Mouse (Mus musculus): ENCODE measurements around the gene Dhx57. TPM values are rescaled to one million over a fixed set of nuclear protein-coding genes. Genes with fewer than 3 reads are reported as not detected.

Gene Dhx57
- polyA plus RNA-seq (2016; fragmentation: Nextera tagmentation; extraction: Ambion mirVana): 17.0 and 20.3 TPM in 2 replicates

DNA sequence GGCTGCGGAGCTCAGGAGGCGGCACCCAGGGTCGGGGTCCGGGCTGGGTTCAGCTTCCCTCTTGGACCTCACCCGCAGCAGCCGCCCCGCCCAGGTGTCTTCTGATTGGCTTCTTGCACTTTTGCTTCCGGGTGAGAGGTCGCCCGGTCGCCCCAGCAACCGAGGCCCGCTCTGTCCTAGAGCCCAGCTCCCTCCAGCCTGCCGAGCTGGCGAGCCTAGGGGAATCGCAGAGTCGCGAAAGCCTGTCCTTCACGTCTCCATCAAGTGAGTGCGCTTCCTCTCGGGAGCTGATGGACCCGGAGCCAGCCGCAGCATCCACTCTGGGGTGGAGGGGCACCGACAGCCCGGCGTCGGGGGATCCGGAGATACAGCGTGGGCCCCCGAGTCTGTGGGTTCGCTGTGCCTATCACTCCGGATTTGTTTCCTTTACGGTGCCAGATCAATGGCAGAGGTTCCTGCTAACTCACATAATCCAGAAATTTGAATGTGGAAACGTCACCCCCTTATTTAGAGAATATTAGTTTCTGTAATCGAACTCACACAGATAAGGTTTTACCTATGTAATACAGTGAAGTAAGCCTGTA, at the start of gene Dhx57, which contains the start of gene Morn2:
Gene Dhx57, minus strand, starts transcription at position 403 of the 584 bp plus-strand sequence.
Gene Morn2, plus strand, starts transcription at position 130 of the 584 bp plus-strand sequence.
- peak within 1 kb of the TSS; percentile 94 for H3K27ac ChIP-seq
- H3K4me3 ChIP-seq: peak within 1 kb of the TSS; percentile 64
- H3K4me1 ChIP-seq (replicated peaks): peaks cover 11% of the 10 kb centered on the region
- WGBS: under 1% methylated on average over 35 of the region's 35 CpGs
- H3K9me3 ChIP-seq: no peaks in the 10 kb centered on the region
- peak; percentile 98 for DNase-seq (ENCODE audit: low spot score)
- no peaks in the 10 kb centered on the region for H3K27me3 ChIP-seq (ENCODE audit: insufficient read depth, poor library complexity, severe bottlenecking)
- H3K36me3 ChIP-seq: no peaks in the 10 kb centered on the region

GRCm38 (mm10) chr17:80332386-80332785, 42.1 kb upstream of the Dhx57 start:
- no peaks in the 10 kb centered on the region for H3K36me3 ChIP-seq
- WGBS: 85% methylated on average over 2 of the region's 2 CpGs
- H3K27ac ChIP-seq: no peak overlapping the region
- H3K27me3 ChIP-seq (ENCODE audit: insufficient read depth, poor library complexity, severe bottlenecking): no peaks in the 10 kb centered on the region
- H3K4me1 ChIP-seq (replicated peaks): no peaks in the 10 kb centered on the region
- H3K4me3 ChIP-seq: no peak overlapping the region
- DNase-seq (ENCODE audit: low spot score): no peak
- H3K9me3 ChIP-seq: no peaks in the 10 kb centered on the region

- no peak overlapping the region for H3K27ac ChIP-seq
- no peaks in the 10 kb centered on the region for H3K36me3 ChIP-seq
- H3K4me1 ChIP-seq (replicated peaks): no peaks in the 10 kb centered on the region
- no peaks in the 10 kb centered on the region for H3K9me3 ChIP-seq
- WGBS: 76% methylated on average over 3 of the region's 3 CpGs
- H3K4me3 ChIP-seq: no peak overlapping the region
- H3K27me3 ChIP-seq (ENCODE audit: insufficient read depth, poor library complexity, severe bottlenecking): no peaks in the 10 kb centered on the region
- DNase-seq (ENCODE audit: low spot score): no peak
These were observed 36.2 kb upstream of the Dhx57 start for GRCm38 (mm10) chr17:80326431-80326830.

GRCm38 (mm10) chr17:80325456-80325855, 35.2 kb upstream of the Dhx57 start:
- no peaks in the 10 kb centered on the region for H3K27me3 ChIP-seq (ENCODE audit: insufficient read depth, poor library complexity, severe bottlenecking)
- no peak overlapping the region for H3K27ac ChIP-seq
- no peaks in the 10 kb centered on the region for H3K4me1 ChIP-seq (replicated peaks)
- 90% methylated on average over 5 of the region's 5 CpGs for WGBS
- no peaks in the 10 kb centered on the region for H3K9me3 ChIP-seq
- no peak overlapping the region for H3K4me3 ChIP-seq
- H3K36me3 ChIP-seq: no peaks in the 10 kb centered on the region
- no peak for DNase-seq (ENCODE audit: low spot score)

- 81% methylated on average over 7 of the region's 7 CpGs for WGBS
- H3K9me3 ChIP-seq: no peaks in the 10 kb centered on the region
- no peak for DNase-seq (ENCODE audit: low spot score)
- no peak overlapping the region for H3K27ac ChIP-seq
- no peaks in the 10 kb centered on the region for H3K4me1 ChIP-seq (replicated peaks)
- H3K36me3 ChIP-seq: no peaks in the 10 kb centered on the region
- H3K27me3 ChIP-seq (ENCODE audit: insufficient read depth, poor library complexity, severe bottlenecking): no peaks in the 10 kb centered on the region
- no peak overlapping the region for H3K4me3 ChIP-seq
These were observed 34.2 kb upstream of the Dhx57 start for GRCm38 (mm10) chr17:80324521-80324920.

DNA sequence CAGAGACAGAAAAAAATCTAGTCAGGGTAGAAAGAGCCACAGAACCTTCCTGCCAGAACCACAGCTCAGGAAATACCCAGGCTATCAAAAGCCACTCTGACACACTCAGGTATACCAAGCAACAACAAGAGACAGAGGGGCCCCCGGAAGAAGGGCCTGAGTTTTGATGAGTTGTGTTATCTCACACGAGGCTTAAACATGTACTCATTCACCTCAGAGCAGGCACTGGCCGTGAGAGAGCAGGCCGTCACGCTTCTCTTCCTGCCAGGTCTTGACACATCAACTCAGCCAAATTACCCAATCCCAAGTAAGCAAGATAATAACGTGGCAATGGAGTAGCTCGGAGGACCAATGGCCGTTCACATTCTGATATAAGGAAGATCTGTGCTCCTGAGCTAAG, 33.4 kb upstream of the Dhx57 start:
- WGBS: 80% methylated on average over 8 of the region's 8 CpGs
- Histone ChIP-seq H3K9me3 (no peaks in the 10 kb centered on the region), H3K27ac (no peak overlapping the region), H3K27me3 (ENCODE audit: insufficient read depth, poor library complexity, severe bottlenecking) (no peaks in the 10 kb centered on the region), H3K4me3 (no peak overlapping the region), H3K36me3 (no peaks in the 10 kb centered on the region), H3K4me1 (replicated peaks) (no peaks in the 10 kb centered on the region)
- DNase-seq (ENCODE audit: low spot score): no peak

DNA sequence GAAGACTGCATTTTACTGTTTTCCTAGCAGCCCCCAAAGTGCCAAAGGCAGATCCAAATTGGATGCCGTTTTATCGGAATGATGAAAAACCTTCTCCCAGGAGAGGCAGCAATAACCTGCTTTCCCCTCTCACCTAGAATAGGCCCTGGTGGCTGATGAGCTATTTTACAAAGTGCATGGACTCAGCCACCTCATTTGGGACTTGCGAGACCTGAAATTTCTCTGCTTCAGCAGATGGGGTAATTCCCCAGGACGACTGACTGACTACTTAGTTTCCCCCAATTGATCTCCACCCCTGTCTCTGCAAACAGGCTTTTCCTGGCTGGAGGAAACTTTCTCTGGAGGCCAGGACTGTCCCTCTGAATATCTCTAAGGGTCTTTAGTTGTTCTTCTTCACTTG, 32.7 kb upstream of the Dhx57 start:
- 84% methylated on average over 4 of the region's 4 CpGs for WGBS
- DNase-seq (ENCODE audit: low spot score): no peak
- Histone ChIP-seq H3K27ac (no peak overlapping the region), H3K9me3 (no peaks in the 10 kb centered on the region), H3K4me1 (replicated peaks) (no peaks in the 10 kb centered on the region), H3K36me3 (no peaks in the 10 kb centered on the region), H3K27me3 (ENCODE audit: insufficient read depth, poor library complexity, severe bottlenecking) (no peaks in the 10 kb centered on the region), H3K4me3 (no peak overlapping the region)

DNA sequence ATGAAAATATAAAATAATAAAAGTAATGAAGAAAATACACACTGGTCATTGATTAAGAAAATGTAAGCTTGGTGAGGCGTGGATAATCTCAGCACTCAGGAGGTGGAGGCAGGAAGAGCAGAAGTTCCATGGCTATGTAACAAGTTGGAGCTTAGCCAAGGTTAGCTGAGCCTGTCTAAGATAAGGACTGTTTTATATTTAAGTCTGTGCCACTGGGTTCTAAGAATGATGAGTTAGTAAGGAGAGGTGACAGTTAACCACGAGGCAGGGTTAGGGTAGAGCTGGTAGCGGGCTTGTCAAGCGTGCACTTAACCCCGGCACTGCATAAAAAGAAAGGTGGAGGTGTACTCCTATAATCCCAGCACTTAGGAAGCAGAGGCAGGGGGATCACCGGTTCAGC, 32.0 kb upstream of the Dhx57 start:
- no peak for DNase-seq (ENCODE audit: low spot score)
- no peaks in the 10 kb centered on the region for H3K27me3 ChIP-seq (ENCODE audit: insufficient read depth, poor library complexity, severe bottlenecking)
- H3K4me1 ChIP-seq (replicated peaks): no peaks in the 10 kb centered on the region
- H3K27ac ChIP-seq: no peak overlapping the region
- H3K9me3 ChIP-seq: no peaks in the 10 kb centered on the region
- no peaks in the 10 kb centered on the region for H3K36me3 ChIP-seq
- no peak overlapping the region for H3K4me3 ChIP-seq
- WGBS: 91% methylated on average over 6 of the region's 6 CpGs

DNA sequence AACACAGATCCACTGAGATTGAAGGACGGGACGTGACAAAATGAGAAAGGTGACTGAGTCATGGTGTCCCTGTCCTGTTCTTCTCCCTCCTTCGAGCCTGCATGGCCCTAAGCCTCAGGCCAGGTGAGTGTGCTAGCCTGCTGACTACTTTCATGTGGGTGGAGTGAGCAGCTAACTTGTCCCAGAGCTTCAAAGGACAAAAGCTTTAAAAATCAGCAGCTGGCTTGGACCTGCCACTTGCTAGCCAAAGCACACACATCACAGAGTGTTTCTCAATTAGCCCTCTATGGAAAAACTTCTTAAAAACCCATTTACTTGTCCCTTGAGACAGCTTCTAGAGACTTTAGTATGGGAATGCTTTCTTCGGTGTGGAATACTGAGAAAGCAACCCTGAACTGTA, 22.1 kb upstream of the Dhx57 start:
- no peak overlapping the region for H3K27ac ChIP-seq
- H3K36me3 ChIP-seq: no peaks in the 10 kb centered on the region
- H3K4me3 ChIP-seq: no peak overlapping the region
- H3K4me1 ChIP-seq (replicated peaks): no peaks in the 10 kb centered on the region
- H3K9me3 ChIP-seq: no peaks in the 10 kb centered on the region
- DNase-seq (ENCODE audit: low spot score): no peak
- WGBS: 89% methylated on average over 4 of the region's 4 CpGs
- H3K27me3 ChIP-seq (ENCODE audit: insufficient read depth, poor library complexity, severe bottlenecking): no peaks in the 10 kb centered on the region

DNA sequence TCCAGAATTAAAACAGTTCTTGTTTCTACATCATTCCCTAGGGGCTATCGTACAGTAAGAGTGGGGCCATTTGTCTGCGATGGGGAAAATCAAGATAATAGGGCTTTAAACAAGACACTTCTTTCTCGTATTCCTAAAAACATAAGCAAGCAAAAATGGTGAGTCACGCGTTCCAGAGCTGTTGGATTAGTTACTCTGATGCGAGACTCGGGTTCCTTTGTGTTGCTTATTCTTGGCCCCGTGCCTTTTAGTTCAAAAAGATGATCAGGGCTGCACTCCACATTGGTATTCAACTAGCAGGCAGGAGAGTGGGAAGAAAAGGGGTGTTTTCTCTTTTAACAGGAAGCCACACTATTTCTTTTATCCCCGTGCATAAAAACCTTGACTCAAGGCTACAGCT, 21.5 kb upstream of the Dhx57 start:
- H3K4me3 ChIP-seq: no peak overlapping the region
- no peak for DNase-seq (ENCODE audit: low spot score)
- H3K27ac ChIP-seq: no peak overlapping the region
- H3K9me3 ChIP-seq: no peaks in the 10 kb centered on the region
- no peaks in the 10 kb centered on the region for H3K27me3 ChIP-seq (ENCODE audit: insufficient read depth, poor library complexity, severe bottlenecking)
- no peaks in the 10 kb centered on the region for H3K36me3 ChIP-seq
- H3K4me1 ChIP-seq (replicated peaks): no peaks in the 10 kb centered on the region
- WGBS: 85% methylated on average over 9 of the region's 9 CpGs

GRCm38 (mm10) chr17:80307251-80307650, 17.0 kb upstream of the Dhx57 start, which contains the start of gene Arhgef33:
Gene Arhgef33 (plus strand): TSS chr17:80307407.
- Histone ChIP-seq H3K9me3 (no peaks in the 10 kb centered on the region), H3K27me3 (ENCODE audit: insufficient read depth, poor library complexity, severe bottlenecking) (no peaks in the 10 kb centered on the region), H3K4me1 (replicated peaks) (no peaks in the 10 kb centered on the region), H3K36me3 (no peaks in the 10 kb centered on the region), H3K27ac (no peak within 1 kb of the TSS), H3K4me3 (no peak within 1 kb of the TSS)
- 92% methylated on average over 1 of the region's 1 CpGs for WGBS
- no peak for DNase-seq (ENCODE audit: low spot score)

- Histone ChIP-seq H3K4me1 (replicated peaks) (no peaks in the 10 kb centered on the region), H3K27ac (no peak overlapping the region), H3K36me3 (no peaks in the 10 kb centered on the region), H3K9me3 (no peaks in the 10 kb centered on the region), H3K4me3 (no peak overlapping the region), H3K27me3 (ENCODE audit: insufficient read depth, poor library complexity, severe bottlenecking) (no peaks in the 10 kb centered on the region)
- DNase-seq (ENCODE audit: low spot score): no peak
- 91% methylated on average over 5 of the region's 5 CpGs for WGBS
These were observed 8.6 kb upstream of the Dhx57 start for GRCm38 (mm10) chr17:80298844-80299243.

DNA sequence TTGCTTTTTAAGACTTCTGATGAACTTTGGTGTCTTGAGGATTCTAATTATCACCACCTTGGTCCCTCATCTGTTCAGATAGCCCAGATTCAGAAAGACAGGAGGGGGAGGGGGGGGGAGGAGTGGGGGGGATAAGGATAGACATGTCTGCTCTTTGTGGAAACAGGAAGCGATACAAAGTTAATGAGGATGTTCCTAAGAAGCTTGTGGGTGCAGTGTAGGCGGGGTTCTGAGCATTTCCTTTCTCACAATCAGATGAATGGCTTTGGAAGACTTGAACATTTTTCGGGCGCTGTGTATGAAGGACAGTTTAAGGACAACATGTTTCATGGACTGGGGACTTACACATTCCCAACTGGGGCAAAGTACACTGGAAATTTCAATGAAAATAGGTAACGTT, 5.0 kb upstream of the Dhx57 start:
- Histone ChIP-seq H3K4me1 (replicated peaks) (no peaks in the 10 kb centered on the region), H3K4me3 (no peak overlapping the region), H3K27me3 (ENCODE audit: insufficient read depth, poor library complexity, severe bottlenecking) (no peaks in the 10 kb centered on the region), H3K36me3 (no peaks in the 10 kb centered on the region), H3K27ac (no peak overlapping the region), H3K9me3 (no peaks in the 10 kb centered on the region)
- DNase-seq (ENCODE audit: low spot score): no peak
- 90% methylated on average over 5 of the region's 5 CpGs for WGBS

- no peak overlapping the region for H3K4me3 ChIP-seq
- no peaks in the 10 kb centered on the region for H3K27me3 ChIP-seq (ENCODE audit: insufficient read depth, poor library complexity, severe bottlenecking)
- DNase-seq (ENCODE audit: low spot score): no peak
- peaks cover 11% of the 10 kb centered on the region for H3K4me1 ChIP-seq (replicated peaks)
- no peaks in the 10 kb centered on the region for H3K36me3 ChIP-seq
- WGBS: 20% methylated on average over 2 of the region's 2 CpGs
- H3K27ac ChIP-seq: no peak overlapping the region
- no peaks in the 10 kb centered on the region for H3K9me3 ChIP-seq
These were observed 872 bp upstream of the Dhx57 start for GRCm38 (mm10) chr17:80291148-80291547.
